Mouse (Mus musculus) ES-E14 (cell line): ENCODE measurements around the gene Igfals. TPM values are rescaled to one million over a fixed set of nuclear protein-coding genes. Genes with fewer than 3 reads are reported as not detected.

Source experiments
- DNase-seq: peaks from one replicate; pipeline ENCODE4 v3.0.0-alpha.2; 2013; ENCODE audit warnings: low read depth, low spot score
- H3K27ac ChIP-seq: 2 replicates; pipeline ENCODE4 v1.5.1; 2012; ENCODE audit warnings: low read depth, mild to moderate bottlenecking, low read length, moderate library complexity, mixed read lengths; ENCODE audit not compliant: poor library complexity, insufficient read depth, severe bottlenecking
- H3K36me3 ChIP-seq: 2 replicates; pipeline ENCODE4 v1.6.1; 2012; ENCODE audit warnings: mild to moderate bottlenecking, low read length, moderate library complexity, mixed read lengths; ENCODE audit not compliant: control insufficient read depth, poor library complexity, insufficient read depth, severe bottlenecking
- H3K4me1 ChIP-seq, 2 experiments: fragments of 150-350 bp in 1 of 2; sonication (generic) in 1 of 2; 2 replicates each; pipeline ENCODE4 v1.6.1; 2012; ENCODE audit warnings: low read length in 2 of 2, mild to moderate bottlenecking in 1 of 2, mixed read lengths in 1 of 2; ENCODE audit not compliant: control insufficient read depth in 2 of 2, insufficient read depth in 2 of 2, poor library complexity in 1 of 2
- H3K4me3 ChIP-seq, 2 experiments: fragments of 150-350 bp in 1 of 2; sonication (generic) in 1 of 2; 2 replicates each; pipeline ENCODE4 v1.5.1; 2012; ENCODE audit warnings: low read length in 2 of 2, low read depth in 1 of 2, mild to moderate bottlenecking in 1 of 2, mixed read lengths in 1 of 2; ENCODE audit not compliant: insufficient read depth in 1 of 2, poor library complexity in 1 of 2, severe bottlenecking in 1 of 2
- H3K9ac ChIP-seq: 2 replicates; pipeline ENCODE4 v1.6.1; 2012; ENCODE audit warnings: low read depth, mild to moderate bottlenecking, low read length, mixed read lengths; ENCODE audit not compliant: poor library complexity, insufficient read depth, severe bottlenecking
- H3K9me3 ChIP-seq: fragments of 150-350 bp; sonication (generic); 2 replicates; pipeline ENCODE4 v1.6.1; 2012; ENCODE audit warnings: low read depth, mild to moderate bottlenecking, low read length; ENCODE audit not compliant: control insufficient read depth, insufficient read depth
- CHD2 ChIP-seq: IDR thresholded peaks from 2 replicates; pipeline ENCODE4 v1.6.1; 2014; ENCODE audit warnings: mild to moderate bottlenecking, low read depth, low read length, inconsistent platforms
- HCFC1 ChIP-seq: IDR thresholded peaks from 2 replicates; pipeline ENCODE4 v1.6.1; 2012; ENCODE audit warnings: low read length, inconsistent platforms, borderline replicate concordance; ENCODE audit not compliant: insufficient read depth
- MAFK ChIP-seq: IDR thresholded peaks from 2 replicates; pipeline ENCODE4 v1.6.1; 2014; ENCODE audit warnings: mild to moderate bottlenecking, low read depth, low read length, inconsistent platforms; ENCODE audit not compliant: insufficient read depth
- ZC3H11A ChIP-seq: IDR thresholded peaks from 2 replicates; pipeline ENCODE4 v1.6.1; 2012; ENCODE audit warnings: low read depth, mild to moderate bottlenecking, inconsistent platforms, low read length, borderline replicate concordance
- ZNF384 ChIP-seq: IDR thresholded peaks from 2 replicates; pipeline ENCODE4 v1.6.1; 2012; ENCODE audit warnings: low read depth, low read length, inconsistent platforms
- in situ Hi-C, 2 experiments: fragments of 600-800 bp; cut with MboI; formaldehyde crosslinking; loops; one replicate each; pipeline ENCODE4 v1.15.1; 2025; ENCODE audit warnings: low sequenced_read_pairs in 2 of 2, inconsistent platforms in 1 of 2; ENCODE audit not compliant: unreplicated experiment in 2 of 2
- total RNA-seq: library from RNA; depleted of rRNA; stranded (reverse); fragments of 300-350 nt; gene quantifications from 2 replicates; pipeline ENCODE4 v1.2.3, GENCODE M21; 2012

Gene Igfals
- total RNA-seq, 1 experiment, result 2.5 TPM

DNA sequence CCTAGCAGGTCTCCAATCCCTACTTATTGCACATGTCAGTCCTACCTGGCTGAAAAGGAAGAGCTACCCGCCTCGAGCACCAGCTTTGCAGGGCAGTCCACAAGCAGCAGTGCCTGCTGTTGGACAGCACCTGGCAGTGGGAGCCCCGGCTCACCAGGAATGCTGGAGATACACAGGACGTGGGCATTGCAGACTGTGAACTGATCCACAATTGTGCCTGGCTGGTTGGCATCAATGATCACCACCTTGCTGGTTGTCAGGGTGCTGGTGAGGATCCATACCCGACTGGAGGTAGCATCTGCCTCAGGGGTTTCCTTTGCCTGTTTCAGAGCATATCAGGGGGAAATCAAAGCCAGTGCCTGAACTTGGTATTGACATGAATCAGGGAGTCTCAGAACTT lies 36.3 kb downstream of the Igfals start:
- no peak overlapping the region for H3K4me3 ChIP-seq
- no peaks in the 10 kb centered on the region for H3K9me3 ChIP-seq
- peaks cover 57% of the 10 kb centered on the region for H3K36me3 ChIP-seq
- DNase-seq, result no peak
- no peak overlapping the region for H3K27ac ChIP-seq
- no peak overlapping the region for H3K9ac ChIP-seq
- TF ChIP-seq ZC3H11A, result no peak
- no peak for TF ChIP-seq CHD2
- no peak for TF ChIP-seq HCFC1
- TF ChIP-seq ZNF384, result no peak
- no peak for TF ChIP-seq MAFK
- in situ Hi-C loops, result no loop called here
- peaks cover 0 to 9% of the 10 kb centered on the region in 2 experiments; a peak in 2 of 4 replicates for H3K4me1 ChIP-seq

DNA sequence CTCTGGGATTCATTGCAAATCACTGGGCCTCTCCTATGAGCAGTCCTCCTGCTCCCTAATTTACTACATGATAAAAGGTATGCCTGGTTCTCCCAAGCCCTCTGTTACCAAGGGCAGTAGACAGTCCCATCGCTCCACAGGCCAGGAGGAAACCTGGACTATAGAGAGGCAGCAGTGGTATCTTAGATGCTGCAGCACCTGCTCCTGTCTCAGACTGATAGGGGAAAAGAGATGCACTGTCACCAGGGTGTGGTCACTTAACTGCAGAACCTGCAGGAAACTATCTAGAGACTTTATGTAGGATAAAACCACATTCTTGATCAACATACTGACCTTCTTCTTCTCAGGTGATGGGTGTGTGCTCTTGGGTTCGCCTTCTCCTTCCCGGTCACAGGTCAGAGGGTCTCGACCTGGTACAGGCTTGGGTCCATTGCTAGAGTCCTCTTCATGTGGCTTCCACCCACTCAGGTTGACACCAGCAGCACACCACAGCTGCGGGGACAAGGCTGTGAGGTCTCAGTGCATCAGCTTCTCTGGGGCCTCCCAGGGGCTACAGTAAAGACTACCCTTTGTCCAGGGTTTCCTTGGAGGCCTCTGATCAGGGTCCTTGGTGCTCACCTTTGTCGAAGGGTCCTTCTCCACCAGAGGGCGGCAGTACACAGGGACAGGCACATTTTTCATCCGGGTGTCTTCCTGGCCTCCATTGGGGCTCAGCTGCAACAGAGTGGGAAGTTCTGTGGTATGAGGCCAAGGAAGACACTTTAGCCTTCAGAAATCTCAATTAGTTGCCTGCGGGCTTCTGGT lies 37.1 kb downstream of the Igfals start:
- in situ Hi-C loops, result no loop called here

DNA sequence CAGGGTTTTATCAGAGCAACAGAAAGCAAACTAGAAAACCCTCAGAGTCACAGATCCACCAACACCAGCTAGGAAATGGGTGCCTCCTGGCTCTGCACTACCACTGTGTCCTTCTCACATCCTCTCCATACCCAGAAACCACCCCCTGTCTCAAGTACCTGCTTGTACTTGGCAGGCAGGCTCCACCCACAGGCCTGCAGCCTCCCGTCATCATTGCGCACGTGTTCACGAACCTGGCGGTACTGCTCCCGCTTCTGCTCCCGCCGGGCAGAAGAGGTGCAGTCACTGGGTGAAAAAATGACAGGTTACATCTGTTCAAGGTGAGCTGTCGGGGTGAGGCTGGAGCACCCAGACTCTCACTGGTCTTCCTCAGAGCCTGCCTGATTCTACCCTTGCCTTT lies 38.0 kb downstream of the Igfals start:
- Histone ChIP-seq H3K27ac (no peak overlapping the region), H3K9me3 (no peaks in the 10 kb centered on the region), H3K4me3 (no peak overlapping the region), H3K9ac (no peak overlapping the region), H3K36me3 (peaks cover 51% of the 10 kb centered on the region), H3K4me1 (peaks cover 0 to 3% of the 10 kb centered on the region in 2 experiments; a peak in 1 of 4 replicates)
- in situ Hi-C loops, result no loop called here
- TF ChIP-seq MAFK, result no peak
- no peak for TF ChIP-seq CHD2
- no peak for TF ChIP-seq ZC3H11A
- no peak for TF ChIP-seq ZNF384
- TF ChIP-seq HCFC1, result no peak
- DNase-seq, result no peak

More for the DNA sequence above, 37.1 kb downstream of the Igfals start:
- H3K4me3 ChIP-seq, result no peak overlapping the region
- H3K4me1 ChIP-seq, result peaks cover 0 to 5% of the 10 kb centered on the region in 2 experiments; a peak in 1 of 4 replicates
- no peak overlapping the region for H3K9ac ChIP-seq
- no peak for TF ChIP-seq MAFK
- TF ChIP-seq HCFC1, result no peak
- no peak for TF ChIP-seq CHD2
- TF ChIP-seq ZC3H11A, result no peak
- no peak for TF ChIP-seq ZNF384
- DNase-seq, result no peak
- H3K36me3 ChIP-seq, result peaks cover 51% of the 10 kb centered on the region
- H3K27ac ChIP-seq, result no peak overlapping the region
- no peaks in the 10 kb centered on the region for H3K9me3 ChIP-seq

DNA sequence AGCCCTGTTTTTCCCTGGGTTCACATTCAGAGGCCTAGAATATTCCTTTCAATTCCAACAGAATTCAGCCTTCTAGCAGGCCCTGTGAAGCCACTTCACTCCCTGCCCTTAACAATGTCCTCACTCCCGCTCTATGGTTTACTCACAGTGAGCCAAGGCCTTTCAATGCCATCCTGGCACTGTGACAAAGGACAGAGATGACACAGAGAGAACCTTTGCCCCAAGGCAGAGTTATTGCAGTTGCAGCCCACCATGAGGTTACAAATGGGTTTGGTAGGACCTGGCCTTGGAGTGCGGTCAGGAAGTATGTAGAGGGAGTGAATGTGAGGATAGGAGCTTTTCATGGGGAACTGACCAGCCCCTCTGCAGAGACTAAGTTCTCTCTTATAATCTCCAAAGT lies 41.8 kb downstream of the Igfals start:
- Histone ChIP-seq H3K9ac (no peak overlapping the region), H3K27ac (no peak overlapping the region), H3K4me1 (peaks cover 0 to 3% of the 10 kb centered on the region in 2 experiments; a peak in 1 of 4 replicates), H3K4me3 (no peak overlapping the region), H3K9me3 (no peaks in the 10 kb centered on the region), H3K36me3 (peaks cover 28% of the 10 kb centered on the region)
- TF ChIP-seq ZNF384 (no peak), ZC3H11A (no peak), CHD2 (no peak), HCFC1 (no peak), MAFK (no peak)
- in situ Hi-C loops, result no loop called here
- no peak for DNase-seq
